Mouse (Mus musculus) frontal cortex, postnatal 10 days (tissue): Measurements from ENCODE around the gene Large1.
"Not testable (repeated sequence)": the region's sequence is repeated elsewhere in the genome, so short reads cannot be mapped to it uniquely, and the experiment has no call there.

Source experiments
- DNase-seq, 2 experiments: peaks; one replicate each; pipeline ENCODE4 v3.0.0; 2022; ENCODE audit warnings: low spot score in 2 of 2, mixed read lengths in 1 of 2

The Large1 gene

GRCm38 (mm10) chr8:73016303-73016702 is 337.0 kb downstream of the Large1 start:
- DNase-seq = no peak

- peak in 1 of 2 experiments; percentile 10 for DNase-seq
Measured at GRCm38 (mm10) chr8:73007489-73007888, 345.9 kb downstream of the Large1 start.

DNA sequence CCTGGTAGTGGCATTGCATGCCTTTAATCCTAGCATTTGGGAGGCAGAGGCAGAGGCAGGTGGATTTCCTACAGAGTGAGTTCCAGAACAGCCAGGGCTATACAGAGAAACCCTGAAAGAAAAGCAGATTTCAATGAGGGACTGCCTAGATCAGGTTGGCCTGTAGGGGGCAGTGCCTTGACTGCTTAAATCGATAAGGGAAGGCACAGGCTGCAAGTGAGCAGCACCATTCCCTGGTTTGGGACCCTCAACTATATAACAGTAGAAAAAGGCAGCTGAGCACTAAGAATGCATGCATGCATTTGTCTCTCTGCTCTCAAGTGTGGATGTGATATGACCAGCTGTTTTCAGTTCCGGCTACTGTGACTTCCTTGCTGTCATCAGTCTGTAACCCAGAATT is 349.5 kb downstream of the Large1 start:
- no peak for DNase-seq

DNA sequence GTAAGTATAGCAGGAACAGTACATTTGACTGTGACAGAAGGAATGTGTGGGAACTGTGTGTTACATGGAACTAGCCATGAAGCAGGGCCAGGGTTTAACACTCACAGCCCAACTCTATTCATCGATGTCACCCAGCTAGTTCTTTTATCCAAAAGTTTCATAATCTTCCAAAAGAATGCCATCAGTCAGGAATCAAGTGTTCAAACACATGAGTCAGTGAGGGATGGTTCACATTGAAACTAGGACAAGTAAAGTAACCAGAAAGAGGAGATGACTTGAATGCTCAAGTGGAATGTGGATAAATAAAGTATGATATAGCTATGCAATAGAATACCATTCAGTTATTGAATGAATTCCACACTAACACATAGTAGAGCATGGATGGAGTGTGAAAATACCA is 359.5 kb downstream of the Large1 start:
- no peak for DNase-seq

DNA sequence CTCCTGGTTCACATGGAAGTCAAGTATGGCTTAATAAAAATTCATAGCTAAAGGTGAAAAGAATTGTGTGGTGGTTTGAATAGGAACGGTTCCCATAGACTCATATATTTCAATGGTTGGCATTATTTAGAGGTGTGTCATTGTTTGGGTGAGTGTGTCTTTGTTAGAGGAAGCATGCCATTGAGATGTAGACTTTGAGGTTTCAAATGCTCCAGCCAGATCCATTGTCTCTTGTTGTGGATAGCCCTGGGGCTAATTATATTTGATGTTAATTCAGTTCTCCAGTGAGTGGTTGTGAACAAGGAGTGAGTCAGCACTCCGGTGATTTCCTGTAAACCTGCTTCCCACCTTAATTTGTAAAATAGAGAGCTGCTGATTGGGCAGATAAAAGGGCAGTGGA is 362.9 kb downstream of the Large1 start:
- no peak for DNase-seq

DNA sequence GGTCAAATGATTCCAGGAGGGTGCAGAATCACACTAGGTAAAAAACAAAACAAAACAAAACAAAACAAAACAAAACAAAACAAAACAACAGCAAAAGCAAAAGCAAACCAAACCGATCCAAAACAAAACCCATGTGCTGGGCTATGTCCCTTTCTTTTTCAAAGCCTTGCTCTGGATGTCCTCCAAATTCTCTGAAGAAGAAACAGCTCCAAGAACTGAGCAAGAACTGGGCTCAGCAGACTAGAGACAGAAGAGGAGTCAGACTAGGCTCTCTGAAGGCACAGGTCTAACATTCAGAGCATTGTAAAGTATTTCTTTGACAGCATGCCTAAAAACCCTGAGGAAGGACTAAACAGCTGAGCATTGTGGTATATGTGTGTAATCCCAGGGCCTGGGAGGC is 370.5 kb downstream of the Large1 start:
- DNase-seq = no peak

GRCm38 (mm10) chr8:72955074-72955473 is 398.3 kb downstream of the Large1 start:
- no peak for DNase-seq

GRCm38 (mm10) chr8:72941393-72941792 is 411.9 kb downstream of the Large1 start:
- DNase-seq = not testable (repeated sequence)

GRCm38 (mm10) chr8:72919182-72919902 is 434.0 kb downstream of the Large1 start:
- DNase-seq = no peak

DNA sequence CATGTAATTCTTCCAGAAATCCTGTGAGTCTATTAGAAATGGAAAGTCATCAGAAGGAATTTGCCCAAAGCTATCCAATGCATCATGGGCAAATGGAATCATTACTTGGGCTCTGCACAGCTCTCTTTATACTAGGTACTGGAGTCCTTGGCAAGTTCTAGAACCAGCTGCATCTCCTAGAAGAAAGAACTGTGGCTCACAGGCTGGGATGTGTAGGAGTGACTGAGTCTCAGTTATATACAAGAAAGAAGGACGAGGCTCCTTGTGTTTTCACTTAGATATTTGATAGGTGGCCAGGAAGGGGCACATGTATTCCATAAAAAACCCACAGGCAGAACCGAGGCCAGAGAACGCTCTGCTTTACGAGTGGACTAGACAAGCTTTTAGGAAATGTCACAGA is 447.8 kb downstream of the Large1 start:
- no peak for DNase-seq

DNA sequence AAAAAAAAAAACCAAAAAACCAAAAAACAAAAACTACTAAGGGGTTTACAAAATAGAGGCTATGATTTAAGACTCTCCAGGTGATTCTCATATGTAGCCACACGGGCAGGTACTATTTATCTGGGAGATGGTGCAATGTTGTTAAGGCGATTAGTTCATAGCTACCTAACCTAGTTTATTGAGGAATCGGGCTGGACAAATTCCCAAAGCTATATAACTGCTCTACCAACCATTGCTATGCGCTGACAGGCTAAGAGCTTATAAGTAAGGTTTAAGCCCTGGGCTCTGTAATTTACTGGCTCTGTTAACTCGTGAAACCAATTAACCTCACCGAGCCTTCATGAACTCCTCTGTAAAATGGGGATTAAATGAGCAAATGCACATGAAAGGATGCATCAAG is 451.7 kb downstream of the Large1 start:
- no peak for DNase-seq

- DNase-seq = no peak
Measured at GRCm38 (mm10) chr8:72899321-72899720, 454.0 kb downstream of the Large1 start.

- DNase-seq = no peak
Measured at GRCm38 (mm10) chr8:72883033-72883432, 470.3 kb downstream of the Large1 start.

DNA sequence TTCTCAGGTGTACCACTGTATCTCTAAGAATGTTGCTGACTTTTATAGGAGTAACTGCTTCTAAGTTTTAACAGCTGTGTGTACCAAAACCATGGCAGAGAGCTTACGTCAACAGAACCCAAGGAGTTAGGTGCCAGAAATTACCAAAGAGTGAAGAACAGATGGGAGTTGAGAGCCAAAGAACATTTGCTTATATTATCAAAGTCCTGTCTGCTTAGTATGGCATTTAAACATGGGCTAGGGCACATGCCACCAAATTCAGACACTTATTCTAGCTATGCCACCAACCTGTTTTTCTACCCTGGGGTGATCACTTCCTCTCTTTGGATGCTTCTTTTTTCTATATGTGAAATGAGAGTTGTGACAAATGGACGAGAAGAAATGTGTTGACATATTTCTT is 479.9 kb downstream of the Large1 start:
- no peak for DNase-seq

DNA sequence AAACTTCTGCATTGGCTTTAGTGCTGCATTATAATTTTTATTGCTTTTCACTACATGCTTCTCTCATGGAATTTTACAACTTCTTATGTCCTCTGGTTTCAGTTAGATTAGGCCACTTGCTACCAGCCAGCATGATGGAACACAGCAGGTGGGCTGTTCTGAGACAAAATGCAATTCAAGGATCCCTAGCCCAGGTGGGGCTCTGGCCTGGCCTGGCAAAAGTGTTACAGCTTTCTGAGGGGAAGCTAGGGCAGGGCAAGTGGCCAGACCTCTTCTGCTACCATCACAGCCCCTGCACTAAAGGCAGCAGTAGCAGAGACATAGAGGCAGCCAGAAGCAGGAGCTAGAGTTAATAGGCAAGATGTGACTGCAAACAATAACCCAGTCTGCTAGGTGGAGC is 506.5 kb downstream of the Large1 start:
- DNase-seq = no peak

GRCm38 (mm10) chr8:72835863-72836262 is 517.5 kb downstream of the Large1 start:
- no peak for DNase-seq

GRCm38 (mm10) chr8:72833112-72833511 is 520.2 kb downstream of the Large1 start:
- no peak for DNase-seq

GRCm38 (mm10) chr8:72832371-72832770 is 521.0 kb downstream of the Large1 start:
- DNase-seq = no peak

DNA sequence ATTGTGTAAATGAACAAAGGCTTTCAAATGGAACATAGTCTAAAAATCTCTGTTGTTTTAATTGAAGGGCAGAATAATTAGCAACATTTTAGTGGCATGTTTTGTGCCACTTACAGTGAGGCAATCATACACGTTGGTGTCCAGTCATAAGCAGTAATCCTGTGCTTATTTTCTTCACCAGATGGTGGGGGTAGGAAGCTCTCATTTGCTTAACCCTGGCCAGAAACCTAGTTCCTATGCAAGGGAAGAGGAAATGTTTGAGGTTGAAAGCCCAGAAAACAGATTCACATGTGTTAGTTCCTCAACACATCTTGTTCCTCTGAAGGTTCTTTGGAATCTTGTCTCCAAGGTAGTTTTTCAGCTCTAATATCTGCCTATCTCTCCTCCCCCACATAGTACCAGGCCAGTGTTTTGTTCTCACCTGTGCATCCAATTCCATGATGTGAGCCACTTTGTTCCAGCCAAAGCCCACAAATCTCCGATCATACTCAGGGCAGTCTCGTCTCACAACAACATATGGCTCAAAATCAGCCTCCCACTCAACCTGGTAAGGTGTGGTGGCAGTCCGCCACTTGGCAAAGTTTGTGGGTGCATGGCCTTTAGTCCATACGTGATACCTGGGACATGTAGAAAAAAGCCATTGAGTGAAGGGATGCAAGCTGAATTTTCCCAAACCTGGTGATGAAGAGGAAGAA is 535.5 kb downstream of the Large1 start:
- DNase-seq = no peak

DNA sequence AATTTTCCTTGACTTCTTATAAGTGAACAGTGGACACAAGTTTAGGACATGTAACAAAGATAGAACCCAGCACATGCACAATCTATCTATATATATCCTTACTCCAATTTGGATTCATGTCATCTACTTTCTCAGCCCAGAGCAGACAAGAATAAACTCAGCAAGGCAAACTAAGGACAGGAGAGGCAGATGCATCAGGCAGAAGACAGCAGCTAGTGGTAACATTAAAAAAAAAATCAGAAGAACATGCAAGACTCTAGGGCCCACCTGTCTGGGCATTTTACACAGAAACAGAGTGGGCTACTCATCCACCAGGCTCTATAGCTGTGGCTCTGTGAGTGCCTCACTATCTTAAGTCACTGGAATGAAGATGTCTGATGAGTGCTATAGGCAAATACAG is 536.7 kb downstream of the Large1 start:
- DNase-seq = no peak

- no peak for DNase-seq
Measured at GRCm38 (mm10) chr8:72815681-72816080, 537.7 kb downstream of the Large1 start.

- no peak for DNase-seq
Measured at GRCm38 (mm10) chr8:72812690-72813089, 540.6 kb downstream of the Large1 start.

DNA sequence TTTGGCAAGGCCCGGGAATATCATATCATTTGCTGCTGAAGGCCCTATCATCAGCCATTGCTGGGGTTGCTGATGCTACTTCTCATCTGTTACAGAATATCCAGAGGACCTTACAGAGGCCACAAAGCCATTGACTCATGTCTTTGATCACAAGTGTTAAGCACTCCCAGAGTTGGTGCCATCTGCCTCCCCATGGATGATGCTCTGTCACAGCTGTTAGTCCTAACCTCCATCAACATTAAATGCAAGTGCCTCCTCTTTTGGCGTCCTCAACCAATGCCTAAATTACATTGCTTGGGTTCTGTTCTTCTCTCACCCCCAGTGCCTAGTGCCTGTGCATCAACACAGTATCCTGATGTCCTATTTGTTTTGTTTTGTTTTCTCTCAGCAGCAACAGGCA is 551.8 kb downstream of the Large1 start:
- DNase-seq = no peak
